Mouse (Mus musculus) lung, embryonic 16.5 days (tissue): ENCODE results near the gene Zfhx3. TPM values are rescaled to one million over a fixed set of nuclear protein-coding genes. Genes with fewer than 3 reads are reported as not detected.

Experiments used
- ATAC-seq: fragments of 200-750 bp; cut with Nextera tagmentation; 2 replicates; pipeline ENCODE4 v1.8.0; 2017; ENCODE audit warnings: low read depth, mild to moderate bottlenecking, moderate library complexity
- H3K27ac ChIP-seq: fragments of 300-500 bp; sonication (generic); 2 replicates; pipeline ENCODE4 v1.5.1; 2014; ENCODE audit warnings: mild to moderate bottlenecking, control low read depth, low read length
- H3K27me3 ChIP-seq: fragments of 300-500 bp; sonication (generic); 2 replicates; pipeline ENCODE4 v1.6.1; 2014; ENCODE audit warnings: low read depth, low read length, mixed read lengths; ENCODE audit not compliant: control insufficient read depth, insufficient read depth
- H3K36me3 ChIP-seq: fragments of 300-500 bp; sonication (generic); 2 replicates; pipeline ENCODE4 v1.6.1; 2014; ENCODE audit warnings: low read length; ENCODE audit not compliant: control insufficient read depth, insufficient read depth
- H3K4me1 ChIP-seq: fragments of 300-500 bp; sonication (generic); replicated peaks from 2 replicates; pipeline ENCODE4 v1.6.1; 2014; ENCODE audit warnings: low read length, mixed read lengths; ENCODE audit not compliant: control insufficient read depth, insufficient read depth
- H3K4me2 ChIP-seq: fragments of 300-500 bp; sonication (generic); 2 replicates; pipeline ENCODE4 v1.6.1; 2014; ENCODE audit warnings: low read depth, low read length, control low read depth
- H3K4me3 ChIP-seq: fragments of 300-500 bp; sonication (generic); 2 replicates; pipeline ENCODE4 v1.5.1; 2014; ENCODE audit warnings: mild to moderate bottlenecking, low read length, control low read depth
- H3K9ac ChIP-seq: fragments of 300-500 bp; sonication (generic); 2 replicates; pipeline ENCODE4 v1.6.1; 2014; ENCODE audit warnings: low read length, control low read depth
- H3K9me3 ChIP-seq: fragments of 300-500 bp; sonication (generic); 2 replicates; pipeline ENCODE4 v1.6.1; 2016; ENCODE audit warnings: low read length; ENCODE audit not compliant: control insufficient read depth
- WGBS: fragments of 180-500 bp; shearing (Covaris S2); extraction: QIAGEN DNeasy Blood & Tissue Kit; methylation state at CpG from one replicate; pipeline ENCODE4 v1.1.7; 2014; 5-methylcytosine and 5-hydroxymethylcytosine counted together
- polyA plus RNA-seq: library from polyadenylated mRNA; unstranded; fragments of >200 nt; fragmentation: Nextera tagmentation; extraction: Ambion mirVana; gene quantifications from 2 replicates; pipeline ENCODE4 v1.2.1, GENCODE M21; 2015

The Zfhx3 gene
- polyA plus RNA-seq, 1 experiment from 2014 or later = 12.7 TPM

DNA sequence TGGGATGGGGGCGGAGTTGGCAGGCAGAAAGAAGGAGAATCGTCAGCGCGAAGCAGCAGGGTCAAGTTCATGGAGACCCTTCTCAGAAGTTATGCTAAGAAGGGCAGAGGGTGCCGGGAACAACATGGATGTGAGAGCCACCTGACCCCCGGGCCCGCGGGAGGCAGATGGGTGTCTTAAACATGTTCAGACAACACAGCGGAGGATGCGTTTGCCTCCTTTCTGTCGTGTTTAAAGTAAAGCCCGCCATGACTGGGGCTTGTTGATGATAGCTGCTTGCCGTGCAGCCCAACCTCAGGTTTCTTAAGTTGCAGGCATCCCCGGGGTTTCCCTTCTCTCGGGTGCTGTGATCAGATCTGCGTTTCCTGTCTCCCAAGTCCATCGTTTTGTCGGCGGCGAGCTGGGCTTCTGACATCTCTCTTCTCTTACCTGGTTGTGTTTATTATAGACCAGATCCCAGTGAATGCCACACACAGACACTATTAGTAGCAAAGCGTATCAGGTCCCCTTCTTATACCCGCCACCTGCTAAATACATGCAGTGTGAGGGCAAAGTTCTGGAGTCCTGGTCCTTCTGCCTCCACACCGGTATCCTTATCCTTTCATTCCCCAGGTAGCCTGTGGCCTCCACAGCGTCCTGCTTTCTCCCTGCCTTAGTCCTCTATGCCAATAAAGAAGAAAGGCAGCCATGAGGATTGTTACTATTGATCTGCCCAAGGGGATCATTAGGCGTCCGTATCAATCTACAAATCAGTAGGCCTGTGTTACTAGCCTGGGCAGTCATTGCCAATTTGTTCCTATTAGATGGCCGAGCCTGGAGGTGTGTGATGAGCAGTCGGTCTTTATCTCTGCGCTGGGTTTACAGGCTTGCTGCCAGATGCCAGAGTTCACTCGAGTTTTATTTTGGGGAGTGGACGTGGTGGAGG is 2.5 kb downstream of the Zfhx3 start:
- Histone ChIP-seq H3K4me2 (peak overlapping the region; percentile 60), H3K4me1 (peaks cover 16% of the 10 kb centered on the region), H3K9ac (0 out of 2 replicates have a peak overlapping the region, but pooled peaks have one; percentile 21), H3K27me3 (peaks cover 24% of the 10 kb centered on the region), H3K4me3 (peak overlapping the region; percentile 36), H3K36me3 (no peaks in the 10 kb centered on the region), H3K9me3 (no peaks in the 10 kb centered on the region), H3K27ac (no peak overlapping the region)
- ATAC-seq = no peak
- WGBS = 16% methylated on average over 31 of the region's 31 CpGs

DNA sequence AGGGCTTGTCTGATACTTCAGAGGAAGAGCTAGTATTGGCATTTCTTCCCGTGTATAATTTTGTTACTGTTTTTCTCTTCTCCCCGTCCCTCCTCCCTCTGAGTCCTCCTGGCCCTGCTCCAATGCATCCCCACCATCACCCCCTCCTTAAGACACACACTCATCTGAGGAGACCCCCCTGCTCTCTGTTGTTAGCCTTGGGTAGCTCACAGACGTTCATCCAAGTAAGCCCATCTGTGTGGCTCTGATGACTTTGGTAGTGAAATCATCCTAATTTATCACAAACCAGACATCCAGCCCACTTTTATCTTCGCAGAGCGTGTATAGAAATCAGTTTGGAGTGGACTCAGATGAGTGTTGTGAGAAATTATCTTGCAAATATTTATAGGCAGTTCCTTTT is 4.4 kb downstream of the Zfhx3 start:
- Histone ChIP-seq H3K27me3 (peaks cover 24% of the 10 kb centered on the region), H3K4me3 (no peak overlapping the region), H3K9ac (no peak overlapping the region), H3K27ac (peak overlapping the region; percentile 27; the same call in 1 of the 2 replicates), H3K9me3 (no peaks in the 10 kb centered on the region), H3K36me3 (no peaks in the 10 kb centered on the region), H3K4me1 (peaks cover 17% of the 10 kb centered on the region), H3K4me2 (peak overlapping the region; percentile 29; the same call in 1 of the 2 replicates)
- ATAC-seq = peak; percentile 55
- WGBS = 24% methylated on average over 5 of the region's 5 CpGs

DNA sequence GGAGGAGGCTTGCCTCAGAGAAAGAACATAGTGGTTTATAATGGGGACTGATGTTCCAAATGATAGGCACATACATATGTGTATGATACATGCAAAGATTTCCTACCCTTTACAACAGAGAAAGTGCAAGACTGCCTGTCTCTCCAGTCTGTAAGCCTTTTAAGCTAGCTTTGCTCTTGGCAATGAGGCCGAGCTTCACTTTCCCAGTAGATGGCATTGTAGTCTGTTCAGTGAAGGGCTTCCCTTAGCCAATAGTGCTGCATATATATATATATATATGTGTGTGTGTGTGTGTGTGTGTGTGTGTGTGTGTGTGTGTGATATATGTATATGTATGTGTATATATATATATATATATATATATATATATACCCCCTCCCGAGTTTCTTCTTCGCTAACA is 13.4 kb downstream of the Zfhx3 start:
- WGBS = 57% methylated on average over 3 of the region's 3 CpGs
- no peaks in the 10 kb centered on the region; the same call in 1 of the 2 replicates for H3K27me3 ChIP-seq
- no peak overlapping the region for H3K4me2 ChIP-seq
- H3K27ac ChIP-seq = no peak overlapping the region
- H3K4me1 ChIP-seq = peaks cover 4% of the 10 kb centered on the region
- peak; percentile 43; the same call in 1 of the 2 replicates for ATAC-seq
- no peak overlapping the region for H3K4me3 ChIP-seq
- H3K36me3 ChIP-seq = no peaks in the 10 kb centered on the region
- no peak overlapping the region for H3K9ac ChIP-seq
- no peaks in the 10 kb centered on the region for H3K9me3 ChIP-seq

DNA sequence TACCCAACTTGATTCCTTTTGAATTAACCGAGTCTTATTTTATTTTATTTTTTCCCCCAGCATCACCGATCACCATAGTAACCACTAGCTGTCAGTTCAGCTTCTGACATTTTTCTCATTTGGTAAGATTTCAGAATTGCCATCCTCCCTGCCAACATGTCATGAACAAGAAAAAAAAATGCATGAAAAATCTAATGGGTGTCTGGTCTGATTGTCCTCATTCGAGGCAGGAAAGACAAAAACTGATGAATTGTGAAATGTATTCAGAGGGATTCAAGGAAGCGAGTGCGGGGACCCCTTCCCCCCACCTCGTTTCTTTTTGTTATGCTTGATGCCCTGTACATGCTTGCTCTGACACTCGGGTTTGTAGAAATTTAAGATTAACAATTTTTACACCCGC is 15.1 kb downstream of the Zfhx3 start:
- Histone ChIP-seq H3K9ac (no peak overlapping the region), H3K27me3 (no peaks in the 10 kb centered on the region; the same call in 1 of the 2 replicates), H3K9me3 (no peaks in the 10 kb centered on the region), H3K27ac (no peak overlapping the region), H3K4me1 (peaks cover 6% of the 10 kb centered on the region), H3K36me3 (no peaks in the 10 kb centered on the region), H3K4me2 (no peak overlapping the region), H3K4me3 (no peak overlapping the region)
- 68% methylated on average over 8 of the region's 8 CpGs for whole genome bisulfite sequencing
- no peak for ATAC-seq

DNA sequence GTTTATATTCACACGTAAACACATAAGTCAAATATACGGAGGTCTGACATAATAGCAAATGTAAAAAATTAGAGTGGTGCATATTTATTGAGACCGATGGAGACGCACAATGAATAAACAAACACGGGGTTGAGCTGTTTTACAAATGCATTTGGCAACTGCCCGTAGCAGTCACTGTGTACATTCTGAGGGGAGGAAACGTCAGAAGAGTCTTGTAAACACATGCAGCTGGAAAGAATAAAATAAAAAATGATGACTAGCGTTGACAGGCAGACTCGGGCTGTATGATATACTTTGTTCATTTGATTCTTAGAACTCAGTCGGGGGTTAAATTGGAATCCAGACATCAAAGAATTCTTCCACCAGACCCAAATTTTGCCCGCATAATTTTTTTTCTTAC is 18.0 kb downstream of the Zfhx3 start:
- Histone ChIP-seq H3K27me3 (no peaks in the 10 kb centered on the region; the same call in 1 of the 2 replicates), H3K36me3 (no peaks in the 10 kb centered on the region), H3K27ac (no peak overlapping the region; the same call in 1 of the 2 replicates), H3K4me3 (no peak overlapping the region), H3K4me1 (peaks cover 6% of the 10 kb centered on the region), H3K9ac (no peak overlapping the region), H3K4me2 (peak overlapping the region; percentile 18), H3K9me3 (no peaks in the 10 kb centered on the region)
- WGBS = 26% methylated on average over 11 of the region's 11 CpGs
- ATAC-seq = peak; percentile 87

DNA sequence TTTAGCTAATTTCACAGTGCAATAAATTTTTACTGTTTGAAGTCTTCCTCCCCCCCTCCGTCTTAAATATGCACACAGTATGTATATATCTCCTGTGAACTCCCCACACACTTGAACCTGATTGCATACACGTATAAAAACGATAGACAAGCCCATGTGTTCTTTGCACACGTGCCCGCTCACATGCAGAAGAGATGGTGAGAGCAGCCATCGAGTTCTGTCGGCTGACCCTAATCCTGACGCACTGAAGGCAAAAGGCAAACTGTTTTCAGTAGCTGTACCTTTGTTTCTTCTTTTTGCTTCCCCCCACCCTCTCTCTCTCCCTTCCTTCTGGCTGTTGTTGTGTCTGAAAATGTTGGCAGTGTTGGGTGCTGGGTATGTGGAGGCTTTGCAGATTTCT is 18.4 kb downstream of the Zfhx3 start:
- peak overlapping the region; percentile 18 for H3K4me2 ChIP-seq

DNA sequence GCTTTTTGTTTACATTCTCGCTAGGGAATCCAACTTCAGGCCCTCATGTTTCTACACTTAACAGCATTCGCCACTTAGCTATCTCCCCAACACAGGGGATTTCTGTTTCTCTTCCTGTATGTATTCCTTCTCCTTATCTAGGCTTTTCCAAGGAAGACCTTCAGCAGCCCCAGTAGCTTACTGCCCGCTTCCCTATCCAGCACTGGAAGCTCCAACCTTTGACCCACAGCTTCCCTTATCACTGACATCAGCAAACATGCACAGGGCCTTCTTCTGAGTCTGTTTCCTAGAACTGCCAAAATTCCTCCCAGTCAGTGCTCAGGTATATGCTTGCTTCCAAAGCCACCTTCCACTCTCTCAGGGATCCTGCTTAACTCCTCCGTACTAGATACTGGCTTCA is 29.8 kb downstream of the Zfhx3 start:
- 36% methylated on average over 4 of the region's 4 CpGs for WGBS
- no peaks in the 10 kb centered on the region for H3K27me3 ChIP-seq
- no peak for ATAC-seq
- H3K4me1 ChIP-seq = no peaks in the 10 kb centered on the region
- no peak overlapping the region for H3K27ac ChIP-seq
- H3K9ac ChIP-seq = no peak overlapping the region
- no peaks in the 10 kb centered on the region for H3K36me3 ChIP-seq
- no peaks in the 10 kb centered on the region for H3K9me3 ChIP-seq
- H3K4me2 ChIP-seq = no peak overlapping the region
- H3K4me3 ChIP-seq = no peak overlapping the region

More for the DNA sequence above, 18.4 kb downstream of the Zfhx3 start:
- peak; percentile 26; the same call in 1 of the 2 replicates for ATAC-seq
- 39% methylated on average over 8 of the region's 8 CpGs for WGBS
- Histone ChIP-seq H3K36me3 (no peaks in the 10 kb centered on the region), H3K27ac (no peak overlapping the region; the same call in 1 of the 2 replicates), H3K4me3 (no peak overlapping the region), H3K9me3 (no peaks in the 10 kb centered on the region), H3K9ac (no peak overlapping the region), H3K4me1 (peaks cover 6% of the 10 kb centered on the region), H3K27me3 (no peaks in the 10 kb centered on the region)

DNA sequence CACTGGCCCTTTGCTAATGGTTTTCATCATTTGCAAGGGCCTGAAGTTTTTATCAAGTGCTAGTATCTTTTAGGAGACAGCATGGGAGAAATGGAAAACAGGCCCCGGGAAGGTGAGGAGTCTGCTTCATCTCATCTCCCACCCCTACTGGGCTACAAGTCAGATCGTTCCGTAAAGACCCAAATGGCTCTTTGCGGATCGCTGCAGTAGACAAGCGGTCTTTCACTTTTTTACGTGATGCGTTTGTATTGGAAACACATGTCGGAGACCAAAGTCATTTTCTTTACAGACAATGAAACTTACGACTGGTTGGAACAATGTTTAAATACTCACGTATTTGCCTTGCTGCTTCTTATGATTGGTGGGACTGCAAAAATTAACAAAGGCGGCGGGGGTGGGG is 32.0 kb downstream of the Zfhx3 start:
- 71% methylated on average over 13 of the region's 13 CpGs for WGBS
- ATAC-seq = no peak
- Histone ChIP-seq H3K4me2 (no peak overlapping the region), H3K9me3 (no peaks in the 10 kb centered on the region), H3K4me3 (no peak overlapping the region), H3K27ac (no peak overlapping the region), H3K9ac (no peak overlapping the region), H3K36me3 (no peaks in the 10 kb centered on the region), H3K4me1 (no peaks in the 10 kb centered on the region), H3K27me3 (no peaks in the 10 kb centered on the region)

DNA sequence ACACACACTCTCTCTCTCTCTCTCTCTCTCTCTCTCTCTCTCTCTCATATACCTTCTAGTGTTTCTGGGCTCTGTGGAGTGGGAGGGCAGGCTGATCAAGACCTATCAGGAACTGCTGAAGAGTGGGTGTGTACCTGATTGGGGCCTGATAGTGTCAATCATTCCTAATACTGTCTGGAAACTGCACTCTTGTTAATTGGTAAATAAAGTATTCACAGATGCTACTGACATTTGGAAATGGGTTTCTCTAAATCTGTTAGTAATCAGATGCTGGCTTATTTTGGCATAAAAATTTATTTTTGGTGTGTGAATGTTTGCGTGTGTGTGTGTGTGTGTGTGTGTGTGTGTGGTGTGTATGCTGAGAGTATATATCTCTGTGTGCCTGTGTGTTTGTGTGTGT is 35.8 kb downstream of the Zfhx3 start:
- WGBS = 89% methylated on average over 1 of the region's 1 CpGs
- ATAC-seq = no peak
- Histone ChIP-seq H3K36me3 (no peaks in the 10 kb centered on the region), H3K4me1 (no peaks in the 10 kb centered on the region), H3K4me3 (no peak overlapping the region), H3K9me3 (no peaks in the 10 kb centered on the region), H3K4me2 (no peak overlapping the region), H3K9ac (no peak overlapping the region), H3K27me3 (no peaks in the 10 kb centered on the region), H3K27ac (no peak overlapping the region)
